Mouse (Mus musculus): Measurements from ENCODE around the gene Stfa2l1. TPM values are rescaled to one million over a fixed set of nuclear protein-coding genes. Genes with fewer than 3 reads are reported as not detected.

Gene Stfa2l1
- polyA plus RNA-seq, 1 experiment from 2014 or later = not detected

DNA sequence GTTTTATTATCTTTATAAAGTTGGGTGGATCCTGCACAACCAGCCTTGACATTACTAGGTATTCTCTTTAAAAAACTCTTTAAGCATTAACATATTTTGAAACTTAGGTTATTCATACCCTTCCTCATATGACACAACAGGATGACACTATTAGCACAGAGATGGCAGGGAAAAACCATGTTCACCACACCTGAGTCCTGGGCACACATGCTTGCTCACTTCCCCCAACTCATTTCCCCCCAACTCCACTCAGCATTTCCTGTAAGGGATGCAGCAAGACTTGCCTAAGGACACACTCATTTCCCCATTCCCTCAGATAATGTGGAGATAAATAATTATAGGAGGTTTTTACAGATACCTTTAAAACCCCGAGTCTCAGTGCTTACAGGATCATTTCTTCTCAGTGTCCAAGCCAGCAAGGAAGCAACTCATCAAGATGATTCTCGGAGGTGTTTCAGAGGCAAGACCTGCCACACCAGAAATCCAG is 53.4 kb downstream of the Stfa2l1 start, which contains the start of gene Gm5416:
Gene Gm5416, plus strand, starts transcription at position 437 of the 487 bp plus-strand sequence.
- H3K27ac ChIP-seq = no peak within 1 kb of the TSS
- H3K9me3 ChIP-seq = no peaks in the 10 kb centered on the region
- WGBS = 81% methylated on average over 2 of the region's 2 CpGs
- ATAC-seq (ENCODE audit: low FRiP score) = no peak
- no peaks in the 10 kb centered on the region for H3K36me3 ChIP-seq (replicated peaks)
- no peaks in the 10 kb centered on the region for H3K4me1 ChIP-seq
- no peaks in the 10 kb centered on the region for H3K27me3 ChIP-seq
- no peak within 1 kb of the TSS for H3K4me2 ChIP-seq
- H3K4me3 ChIP-seq (replicated peaks) = no peak within 1 kb of the TSS
- H3K9ac ChIP-seq = no peak within 1 kb of the TSS

Other genes starting within 250 kb of the Stfa2l1 start
- 2.6 and 3.7 TPM in 2 replicates for gene Parp9, start 218.3 kb upstream of the Stfa2l1 start, polyA plus RNA-seq (2016; fragmentation: Nextera tagmentation; extraction: Ambion mirVana)
- 4.8 and 4.9 TPM in 2 replicates for gene Dtx3l, start 217.7 kb upstream of the Stfa2l1 start, polyA plus RNA-seq (2016; fragmentation: Nextera tagmentation; extraction: Ambion mirVana)
- gene Kpna1, start 178.1 kb upstream of the Stfa2l1 start, polyA plus RNA-seq (2016; fragmentation: Nextera tagmentation; extraction: Ambion mirVana) = 90.1 and 96.3 TPM in 2 replicates
- 12.1 TPM in 2 replicates for gene Wdr5b, start 115.6 kb upstream of the Stfa2l1 start, polyA plus RNA-seq (2016; fragmentation: Nextera tagmentation; extraction: Ambion mirVana)
- 219 and 249 TPM in 2 replicates for gene Fam162a, start 85.2 kb upstream of the Stfa2l1 start, polyA plus RNA-seq (2016; fragmentation: Nextera tagmentation; extraction: Ambion mirVana)
- 76.5 and 76.8 TPM in 2 replicates for gene Ccdc58, start 85.1 kb upstream of the Stfa2l1 start, polyA plus RNA-seq (2016; fragmentation: Nextera tagmentation; extraction: Ambion mirVana)
- not detected in 2 replicates for gene Csta1, start 25.6 kb upstream of the Stfa2l1 start, polyA plus RNA-seq (2016; fragmentation: Nextera tagmentation; extraction: Ambion mirVana)
- 1.5 TPM in 1 of 2 replicates, not detected in the other for gene Gm5483, start 27.4 kb downstream of the Stfa2l1 start, polyA plus RNA-seq (2016; fragmentation: Nextera tagmentation; extraction: Ambion mirVana)
- not detected in 2 replicates for gene Gm5416, start 53.6 kb downstream of the Stfa2l1 start, polyA plus RNA-seq (2016; fragmentation: Nextera tagmentation; extraction: Ambion mirVana)
- gene 2010005H15Rik, start 64.7 kb downstream of the Stfa2l1 start, polyA plus RNA-seq (2016; fragmentation: Nextera tagmentation; extraction: Ambion mirVana) = not detected in 2 replicates
- gene Stfa1, start 120.1 kb downstream of the Stfa2l1 start, polyA plus RNA-seq (2016; fragmentation: Nextera tagmentation; extraction: Ambion mirVana) = 1.3 and 2.0 TPM in 2 replicates
- not detected in 2 replicates for gene BC117090, start 177.5 kb downstream of the Stfa2l1 start, polyA plus RNA-seq (2016; fragmentation: Nextera tagmentation; extraction: Ambion mirVana)
- 1.5 and 2.3 TPM in 2 replicates for gene BC100530, start 210.9 kb downstream of the Stfa2l1 start, polyA plus RNA-seq (2016; fragmentation: Nextera tagmentation; extraction: Ambion mirVana)

All from forebrain, embryonic 12.5 days (tissue).